Mouse (Mus musculus): Measurements from ENCODE around the gene Igf2bp1. TPM values are rescaled to one million over a fixed set of nuclear protein-coding genes. Genes with fewer than 3 reads are reported as not detected.

Gene Igf2bp1
- polyA plus RNA-seq, 1 experiment from 2014 or later = 20.6 TPM

- Histone ChIP-seq H3K4me2 (peak overlapping the region; percentile 58), H3K36me3 (no peaks in the 10 kb centered on the region), H3K27ac (no peak overlapping the region), H3K9me3 (replicated peaks) (no peaks in the 10 kb centered on the region), H3K9ac (no peak overlapping the region), H3K27me3 (peaks cover 65% of the 10 kb centered on the region), H3K4me1 (replicated peaks) (peaks cover 14% of the 10 kb centered on the region), H3K4me3 (peak overlapping the region; percentile 40)
- no peak for ATAC-seq (replicated peaks; ENCODE audit: insufficient number of reproducible peaks, insufficient read depth, low FRiP score, low read depth)
- 2% methylated on average over 28 of the region's 28 CpGs for WGBS
These were observed 90.6 kb downstream of the Igf2bp1 start for GRCm38 (mm10) chr11:95915006-95915710.

DNA sequence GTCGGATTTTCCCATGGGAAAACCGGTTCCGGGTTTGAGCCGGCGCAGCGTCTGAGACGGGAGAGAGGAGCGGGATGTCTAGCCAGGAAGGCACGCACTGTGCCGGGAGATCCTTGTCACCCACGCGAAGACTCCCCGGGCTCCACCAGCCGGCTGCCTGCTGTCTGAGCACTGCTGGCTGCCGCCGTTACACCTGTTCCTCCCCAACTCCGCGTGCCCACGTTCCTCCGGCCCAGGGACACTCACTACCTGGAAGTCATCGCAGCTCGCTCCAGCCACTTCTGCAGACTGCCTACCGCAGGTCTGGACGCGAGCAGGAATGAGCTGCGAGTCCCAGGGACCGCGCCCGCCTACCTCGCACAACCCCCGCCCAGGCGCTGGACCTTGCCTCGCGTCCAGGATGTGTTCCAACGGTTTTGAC is 91.2 kb downstream of the Igf2bp1 start, which contains the start of gene B4galnt2:
Gene B4galnt2, minus strand, starts transcription at position 321 of the 421 bp plus-strand sequence.
- H3K27me3 ChIP-seq = peaks cover 63% of the 10 kb centered on the region
- peak within 1 kb of the TSS; percentile 40 for H3K4me3 ChIP-seq
- WGBS = under 1% methylated on average over 35 of the region's 35 CpGs
- peaks cover 14% of the 10 kb centered on the region for H3K4me1 ChIP-seq (replicated peaks)
- no peaks in the 10 kb centered on the region for H3K36me3 ChIP-seq
- H3K9me3 ChIP-seq (replicated peaks) = no peaks in the 10 kb centered on the region
- no peak for ATAC-seq (replicated peaks; ENCODE audit: insufficient number of reproducible peaks, insufficient read depth, low FRiP score, low read depth)
- H3K27ac ChIP-seq = no peak within 1 kb of the TSS
- peak within 1 kb of the TSS; percentile 40; the same call in 1 of the 2 replicates for H3K9ac ChIP-seq
- peak within 1 kb of the TSS; percentile 58 for H3K4me2 ChIP-seq

DNA sequence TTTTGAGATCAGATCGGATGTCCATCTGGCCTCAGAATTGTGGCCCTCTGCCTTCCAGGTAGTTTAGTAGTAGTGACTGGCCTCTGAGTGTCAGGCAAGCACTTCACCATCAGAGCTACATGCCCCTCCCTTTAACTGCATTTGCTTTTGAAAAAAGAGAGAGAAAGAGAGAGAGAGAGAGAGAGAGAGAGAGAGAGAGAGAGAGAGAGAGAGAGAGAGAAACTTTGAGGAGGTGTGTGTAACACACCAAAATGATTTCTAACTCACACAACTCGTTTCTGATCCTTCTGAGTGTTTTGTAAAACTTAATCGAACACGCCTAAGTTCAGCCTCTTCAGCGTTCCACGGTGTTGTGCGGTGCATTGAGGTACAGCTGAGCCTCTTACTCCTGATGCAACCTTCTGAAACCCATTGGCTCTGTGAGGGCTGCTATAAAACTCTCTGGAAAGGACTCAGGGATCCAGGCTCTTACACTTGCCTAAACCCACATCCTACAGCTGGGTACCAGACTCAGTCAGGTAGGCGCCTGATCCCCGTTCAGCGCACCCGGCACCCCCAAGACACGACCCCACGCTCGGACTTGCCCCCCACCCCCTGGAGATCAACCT is 91.7 kb downstream of the Igf2bp1 start:
- peaks cover 63% of the 10 kb centered on the region for H3K27me3 ChIP-seq
- H3K9me3 ChIP-seq (replicated peaks) = no peaks in the 10 kb centered on the region
- H3K36me3 ChIP-seq = no peaks in the 10 kb centered on the region
- H3K9ac ChIP-seq = peak overlapping the region; percentile 40; the same call in 1 of the 2 replicates
- WGBS = 6% methylated on average over 14 of the region's 14 CpGs
- peak overlapping the region; percentile 40 for H3K4me3 ChIP-seq
- ATAC-seq (replicated peaks; ENCODE audit: insufficient number of reproducible peaks, insufficient read depth, low FRiP score, low read depth) = no peak
- peaks cover 14% of the 10 kb centered on the region for H3K4me1 ChIP-seq (replicated peaks)
- no peak overlapping the region for H3K27ac ChIP-seq
- peak overlapping the region; percentile 58 for H3K4me2 ChIP-seq

- no peaks in the 10 kb centered on the region for H3K9me3 ChIP-seq (replicated peaks)
- 22% methylated on average over 7 of the region's 7 CpGs for WGBS
- no peak overlapping the region for H3K9ac ChIP-seq
- ATAC-seq (replicated peaks; ENCODE audit: insufficient number of reproducible peaks, insufficient read depth, low FRiP score, low read depth) = no peak
- no peaks in the 10 kb centered on the region for H3K36me3 ChIP-seq
- H3K4me3 ChIP-seq = no peak overlapping the region
- no peak overlapping the region for H3K4me2 ChIP-seq
- H3K27me3 ChIP-seq = peaks cover 49% of the 10 kb centered on the region
- no peak overlapping the region for H3K27ac ChIP-seq
- peaks cover 14% of the 10 kb centered on the region for H3K4me1 ChIP-seq (replicated peaks)
These were observed 94.2 kb downstream of the Igf2bp1 start for GRCm38 (mm10) chr11:95911579-95911978.

- Histone ChIP-seq H3K36me3 (no peaks in the 10 kb centered on the region), H3K4me1 (replicated peaks) (no peaks in the 10 kb centered on the region), H3K27me3 (peaks cover 20% of the 10 kb centered on the region), H3K9ac (no peak overlapping the region), H3K4me2 (no peak overlapping the region), H3K9me3 (replicated peaks) (no peaks in the 10 kb centered on the region), H3K4me3 (no peak overlapping the region), H3K27ac (no peak overlapping the region)
- WGBS = 80% methylated on average over 5 of the region's 5 CpGs
- no peak for ATAC-seq (replicated peaks; ENCODE audit: insufficient number of reproducible peaks, insufficient read depth, low FRiP score, low read depth)
These were observed 97.8 kb downstream of the Igf2bp1 start for GRCm38 (mm10) chr11:95907805-95908524.

Small RNA genes within 50 kb of the gene (microRNA-seq; reads per million reads assigned to microRNA genes)
- 0.84 reads per million for gene Mir3063

Other genes with a start within 250 kb of the Igf2bp1 start
- gene Phospho1, start 181.4 kb downstream of the Igf2bp1 start, polyA plus RNA-seq (2015; fragmentation: Nextera tagmentation; extraction: Ambion mirVana) = 4.5 and 5.3 TPM in 2 replicates
- 29.4 and 31.8 TPM in 2 replicates for gene Gngt2, start 168.7 kb downstream of the Igf2bp1 start, polyA plus RNA-seq (2015; fragmentation: Nextera tagmentation; extraction: Ambion mirVana)
- 13.0 and 22.0 TPM in 2 replicates for gene Abi3, start 163.5 kb downstream of the Igf2bp1 start, polyA plus RNA-seq (2015; fragmentation: Nextera tagmentation; extraction: Ambion mirVana)
- gene B4galnt2, start 91.0 kb downstream of the Igf2bp1 start, polyA plus RNA-seq (2015; fragmentation: Nextera tagmentation; extraction: Ambion mirVana) = 0.23 and 1.4 TPM in 2 replicates
- gene Gip, start 18.6 kb upstream of the Igf2bp1 start, polyA plus RNA-seq (2015; fragmentation: Nextera tagmentation; extraction: Ambion mirVana) = not detected in 2 replicates
- 65.5 and 74.2 TPM in 2 replicates for gene Snf8, start 28.9 kb upstream of the Igf2bp1 start, polyA plus RNA-seq (2015; fragmentation: Nextera tagmentation; extraction: Ambion mirVana)
- 25.6 and 35.2 TPM in 2 replicates for gene Ube2z, start 59.4 kb upstream of the Igf2bp1 start, polyA plus RNA-seq (2015; fragmentation: Nextera tagmentation; extraction: Ambion mirVana)
- gene Atp5g1, start 69.7 kb upstream of the Igf2bp1 start, polyA plus RNA-seq (2015; fragmentation: Nextera tagmentation; extraction: Ambion mirVana) = 1,708 and 1,946 TPM in 2 replicates
- gene Calcoco2, start 106.0 kb upstream of the Igf2bp1 start, polyA plus RNA-seq (2015; fragmentation: Nextera tagmentation; extraction: Ambion mirVana) = not detected in 2 replicates
- 0.05 and 0.18 TPM in 2 replicates for gene Ttll6, start 127.8 kb upstream of the Igf2bp1 start, polyA plus RNA-seq (2015; fragmentation: Nextera tagmentation; extraction: Ambion mirVana)
- gene Hoxb13, start 188.4 kb upstream of the Igf2bp1 start, polyA plus RNA-seq (2015; fragmentation: Nextera tagmentation; extraction: Ambion mirVana) = not detected in 2 replicates